Mouse (Mus musculus) spleen, adult 12 weeks (tissue): ENCODE measurements around the gene Ptpn5.
A peak's percentile ranks its signal among the peaks of the same experiment; 100 is the strongest.

Source experiments
- DNase-seq: peaks from one replicate; pipeline ENCODE4 v3.0.0; 2022; ENCODE audit warnings: low spot score

Ptpn5 gene

GRCm38 (mm10) chr7:47056273-47056672 is 77.2 kb downstream of the Ptpn5 start:
- no peak for DNase-seq

- DNase-seq: no peak
These were observed 77.7 kb downstream of the Ptpn5 start for GRCm38 (mm10) chr7:47055744-47056143.

GRCm38 (mm10) chr7:47054666-47055065 is 78.8 kb downstream of the Ptpn5 start:
- DNase-seq: no peak

GRCm38 (mm10) chr7:47053287-47053686 is 80.2 kb downstream of the Ptpn5 start:
- no peak for DNase-seq

GRCm38 (mm10) chr7:47052276-47052675 is 81.2 kb downstream of the Ptpn5 start:
- no peak for DNase-seq

GRCm38 (mm10) chr7:47051404-47052151 is 81.9 kb downstream of the Ptpn5 start:
- peak; percentile 3 for DNase-seq

- no peak for DNase-seq
These were observed 82.7 kb downstream of the Ptpn5 start for GRCm38 (mm10) chr7:47050766-47051165.

- peak; percentile 77 for DNase-seq
These were observed 83.1 kb downstream of the Ptpn5 start, which contains the start of gene Tmem86a for GRCm38 (mm10) chr7:47050366-47050765. Gene Tmem86a, plus strand, starts transcription at chr7:47050601.

- no peak for DNase-seq
These were observed 90.5 kb downstream of the Ptpn5 start for GRCm38 (mm10) chr7:47042823-47043490.

GRCm38 (mm10) chr7:47042121-47042520 is 91.4 kb downstream of the Ptpn5 start:
- no peak for DNase-seq

- DNase-seq: no peak
These were observed 91.8 kb downstream of the Ptpn5 start for GRCm38 (mm10) chr7:47041706-47042105.

GRCm38 (mm10) chr7:47035426-47035825 is 98.1 kb downstream of the Ptpn5 start:
- no peak for DNase-seq

GRCm38 (mm10) chr7:47034785-47035384 is 98.6 kb downstream of the Ptpn5 start:
- DNase-seq: no peak

GRCm38 (mm10) chr7:47031371-47031770 is 102.1 kb downstream of the Ptpn5 start:
- no peak for DNase-seq

GRCm38 (mm10) chr7:47030517-47031193 is 102.8 kb downstream of the Ptpn5 start:
- DNase-seq: no peak
